Mouse (Mus musculus): ENCODE data around the gene H2-T23. TPM values are rescaled to one million over a fixed set of nuclear protein-coding genes. Genes with fewer than 3 reads are reported as not detected.
A peak's percentile ranks its signal among the peaks of the same experiment; 100 is the strongest.

Gene H2-T23
- polyA plus RNA-seq, 1 experiment from 2014 or later, result 3.9 TPM

DNA sequence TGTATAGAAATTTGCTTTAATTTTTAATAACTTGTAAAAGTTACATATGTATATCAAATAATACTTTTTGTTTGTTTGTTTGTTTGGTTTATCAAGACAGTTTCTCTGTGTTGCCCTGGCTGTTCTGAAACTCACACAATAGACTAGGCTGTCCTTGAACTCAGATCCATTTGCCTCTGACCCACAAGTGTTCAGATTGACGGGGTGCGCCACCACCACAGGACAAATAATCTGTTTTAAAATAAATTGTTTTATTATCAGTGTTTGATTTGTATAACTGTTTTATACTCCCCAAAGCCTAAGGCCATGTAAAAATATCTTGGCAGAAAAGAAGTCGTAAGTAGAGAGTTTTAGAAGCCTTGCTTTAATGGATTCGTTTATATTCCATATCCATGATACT, 5.0 kb downstream of the H2-T23 start:
- H3K4me2 ChIP-seq, result no peak overlapping the region
- no peaks in the 10 kb centered on the region for H3K36me3 ChIP-seq (ENCODE audit: insufficient read depth)
- H3K9me3 ChIP-seq (ENCODE audit: low read depth, low read length), result no peaks in the 10 kb centered on the region
- DNase-seq, result no peak
- no peak overlapping the region for H3K27ac ChIP-seq (ENCODE audit: low read depth)
- H3K27me3 ChIP-seq (ENCODE audit: insufficient read depth, low read length), result no peaks in the 10 kb centered on the region; the same call in none of the 2 replicates
- 0 out of 2 replicates have a peak, but pooled peaks cover 9% of the 10 kb centered on the region for H3K4me1 ChIP-seq (ENCODE audit: insufficient read depth)
- 77% methylated on average over 4 of the region's 4 CpGs for WGBS
- no peak overlapping the region for H3K9ac ChIP-seq
- TF ChIP-seq CTCF (IDR thresholded peaks at IDR 0.05; ENCODE audit: low read depth), result no peak
- ATAC-seq (ENCODE audit: insufficient read depth), result no peak
- H3K4me3 ChIP-seq (ENCODE audit: low read depth, low read length), result no peak overlapping the region

- no peak overlapping the region for H3K9ac ChIP-seq
- no peak for ATAC-seq (ENCODE audit: insufficient read depth)
- 0 out of 2 replicates have a peak, but pooled peaks cover 9% of the 10 kb centered on the region for H3K4me1 ChIP-seq (ENCODE audit: insufficient read depth)
- DNase-seq, result no peak
- no peak overlapping the region for H3K27ac ChIP-seq (ENCODE audit: low read depth)
- TF ChIP-seq CTCF (IDR thresholded peaks at IDR 0.05; ENCODE audit: low read depth), result no peak
- 47% methylated on average over 4 of the region's 4 CpGs for WGBS
- no peaks in the 10 kb centered on the region for H3K27me3 ChIP-seq (ENCODE audit: insufficient read depth, low read length)
- H3K4me3 ChIP-seq (ENCODE audit: low read depth, low read length), result no peak overlapping the region
- no peaks in the 10 kb centered on the region for H3K36me3 ChIP-seq (ENCODE audit: insufficient read depth)
- no peak overlapping the region for H3K4me2 ChIP-seq
- H3K9me3 ChIP-seq (ENCODE audit: low read depth, low read length), result no peaks in the 10 kb centered on the region
Measured at GRCm38 (mm10) chr17:36025901-36026300, 6.8 kb downstream of the H2-T23 start.

DNA sequence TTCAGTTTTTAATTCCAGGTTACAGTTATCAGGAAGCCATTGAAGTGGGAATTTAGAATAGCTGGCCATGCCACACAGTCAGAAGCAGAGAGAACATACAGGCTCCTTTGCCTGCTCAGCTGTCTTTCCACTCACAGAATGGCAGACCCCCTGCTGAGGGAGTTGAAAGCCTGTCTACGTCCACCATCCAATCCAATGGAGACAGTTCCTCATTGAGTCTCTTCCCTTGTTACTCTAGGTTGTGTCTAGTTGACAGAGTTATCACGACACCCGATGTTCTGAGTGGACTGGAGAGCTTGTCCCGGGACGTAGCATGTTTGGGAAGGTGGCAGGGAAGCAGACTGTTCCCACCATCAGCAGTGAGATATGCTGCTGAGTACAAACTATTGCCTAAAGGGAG, 7.5 kb downstream of the H2-T23 start:
- TF ChIP-seq CTCF (IDR thresholded peaks at IDR 0.05; ENCODE audit: low read depth), result no peak
- no peaks in the 10 kb centered on the region for H3K27me3 ChIP-seq (ENCODE audit: insufficient read depth, low read length)

DNA sequence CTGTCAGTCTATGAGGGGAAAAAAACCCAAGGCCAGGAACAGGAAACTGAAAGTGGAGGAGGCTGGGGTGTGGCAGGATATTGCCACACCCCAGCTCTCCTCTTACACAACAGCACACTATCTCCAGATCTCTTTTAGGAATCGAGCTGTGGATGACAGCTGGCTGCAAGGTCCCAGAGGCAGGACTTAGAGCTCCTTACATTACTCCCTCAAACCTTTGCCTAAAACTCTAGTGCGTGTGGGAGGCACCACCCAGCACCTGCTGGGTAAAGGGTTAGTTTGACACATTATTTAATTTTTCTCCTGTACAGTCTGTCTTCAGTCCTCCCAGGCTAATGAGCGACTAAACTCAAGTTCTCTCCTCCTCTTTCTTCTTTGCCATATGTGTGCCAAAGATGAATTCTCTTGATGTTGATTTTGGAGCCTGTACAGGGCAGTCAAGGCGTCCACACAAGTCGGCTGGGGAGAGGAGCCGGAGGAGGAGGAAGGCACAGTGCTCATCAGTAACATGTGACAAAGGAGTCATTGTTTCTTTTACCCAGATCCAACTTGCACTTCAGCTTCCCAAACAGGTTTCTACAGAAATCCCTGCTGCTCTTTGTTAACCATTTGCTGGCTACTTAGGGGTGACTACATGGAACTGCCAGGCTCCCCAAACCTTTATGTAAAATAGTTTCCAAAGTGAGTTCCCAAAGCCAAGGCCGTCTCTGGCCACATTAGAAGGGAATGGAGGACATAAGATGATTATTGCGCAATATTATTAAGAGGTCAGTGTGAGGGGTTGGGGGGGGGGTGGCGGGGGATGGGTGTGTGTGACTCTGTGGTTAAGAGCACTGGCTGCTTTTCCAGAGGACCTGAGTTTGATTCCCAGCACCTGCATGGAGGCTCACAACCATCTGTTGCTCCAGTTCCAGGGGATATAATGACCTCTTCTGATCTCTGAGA, 8.7 kb downstream of the H2-T23 start:
- H3K4me2 ChIP-seq, result no peak overlapping the region
- H3K9ac ChIP-seq, result no peak overlapping the region
- ATAC-seq (ENCODE audit: insufficient read depth) (peak; percentile 53; the same call in 1 of the 2 replicates), DNase-seq (peak; percentile 34)
- no peaks in the 10 kb centered on the region for H3K9me3 ChIP-seq (ENCODE audit: low read depth, low read length)
- 48% methylated on average over 9 of the region's 9 CpGs for WGBS
- no peak overlapping the region for H3K4me3 ChIP-seq (ENCODE audit: low read depth, low read length)
- H3K27me3 ChIP-seq (ENCODE audit: insufficient read depth, low read length), result no peaks in the 10 kb centered on the region
- TF ChIP-seq CTCF (IDR thresholded peaks at IDR 0.05; ENCODE audit: low read depth), result no peak
- no peaks in the 10 kb centered on the region for H3K36me3 ChIP-seq (ENCODE audit: insufficient read depth)
- H3K4me1 ChIP-seq (ENCODE audit: insufficient read depth), result 0 out of 2 replicates have a peak, but pooled peaks cover 12% of the 10 kb centered on the region
- peak overlapping the region; percentile 76 for H3K27ac ChIP-seq (ENCODE audit: low read depth)

More for the DNA sequence above, 7.5 kb downstream of the H2-T23 start:
- Histone ChIP-seq H3K36me3 (ENCODE audit: insufficient read depth) (no peaks in the 10 kb centered on the region), H3K9ac (no peak overlapping the region), H3K4me2 (no peak overlapping the region), H3K4me1 (ENCODE audit: insufficient read depth) (0 out of 2 replicates have a peak, but pooled peaks cover 12% of the 10 kb centered on the region), H3K4me3 (ENCODE audit: low read depth, low read length) (no peak overlapping the region), H3K27ac (ENCODE audit: low read depth) (no peak overlapping the region), H3K9me3 (ENCODE audit: low read depth, low read length) (no peaks in the 10 kb centered on the region)
- DNase-seq (no peak), ATAC-seq (ENCODE audit: insufficient read depth) (no peak)
- WGBS, result 44% methylated on average over 5 of the region's 5 CpGs

GRCm38 (mm10) chr17:36022922-36023321, 9.7 kb downstream of the H2-T23 start:
- 81% methylated on average over 6 of the region's 6 CpGs for WGBS
- Histone ChIP-seq H3K36me3 (ENCODE audit: insufficient read depth) (no peaks in the 10 kb centered on the region), H3K27me3 (ENCODE audit: insufficient read depth, low read length) (no peaks in the 10 kb centered on the region), H3K27ac (ENCODE audit: low read depth) (peak overlapping the region; percentile 18; the same call in 1 of the 2 replicates), H3K4me3 (ENCODE audit: low read depth, low read length) (no peak overlapping the region), H3K4me2 (no peak overlapping the region), H3K9me3 (ENCODE audit: low read depth, low read length) (no peaks in the 10 kb centered on the region), H3K9ac (no peak overlapping the region), H3K4me1 (ENCODE audit: insufficient read depth) (0 out of 2 replicates have a peak, but pooled peaks cover 12% of the 10 kb centered on the region)
- DNase-seq (no peak), ATAC-seq (ENCODE audit: insufficient read depth) (no peak)
- no peak for TF ChIP-seq CTCF (IDR thresholded peaks at IDR 0.05; ENCODE audit: low read depth)

DNA sequence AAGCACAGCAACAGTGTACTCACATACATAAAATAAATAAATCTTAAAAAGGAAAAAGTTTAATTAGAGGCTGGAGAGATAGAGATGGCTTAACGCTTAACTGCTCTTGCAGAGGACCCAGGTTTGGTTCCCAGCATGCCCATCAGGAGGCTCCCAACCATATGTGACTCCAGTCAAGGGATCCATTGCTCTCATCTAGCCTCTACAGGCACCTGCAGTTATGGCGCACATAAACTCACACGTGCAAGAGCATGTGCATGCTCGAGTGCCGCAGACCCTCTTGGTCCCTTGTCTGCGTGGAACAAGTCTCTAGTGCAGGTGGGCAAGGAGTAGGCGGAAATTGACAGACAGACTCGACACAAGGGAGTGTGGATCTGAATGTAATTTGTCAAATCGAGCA, 10.6 kb downstream of the H2-T23 start:
- no peak overlapping the region for H3K9ac ChIP-seq
- H3K27me3 ChIP-seq (ENCODE audit: insufficient read depth, low read length), result no peaks in the 10 kb centered on the region
- no peaks in the 10 kb centered on the region for H3K9me3 ChIP-seq (ENCODE audit: low read depth, low read length)
- TF ChIP-seq CTCF (IDR thresholded peaks at IDR 0.05; ENCODE audit: low read depth), result no peak
- ATAC-seq (ENCODE audit: insufficient read depth), result no peak
- H3K4me2 ChIP-seq, result no peak overlapping the region
- WGBS, result 93% methylated on average over 9 of the region's 9 CpGs
- no peak overlapping the region for H3K27ac ChIP-seq (ENCODE audit: low read depth)
- no peak overlapping the region for H3K4me3 ChIP-seq (ENCODE audit: low read depth, low read length)
- H3K4me1 ChIP-seq (ENCODE audit: insufficient read depth), result 0 out of 2 replicates have a peak, but pooled peaks cover 12% of the 10 kb centered on the region
- H3K36me3 ChIP-seq (ENCODE audit: insufficient read depth), result no peaks in the 10 kb centered on the region
- DNase-seq, result no peak

GRCm38 (mm10) chr17:36021309-36021708, 11.3 kb downstream of the H2-T23 start:
- Histone ChIP-seq H3K27ac (ENCODE audit: low read depth) (no peak overlapping the region), H3K4me2 (peak overlapping the region; percentile 45; the same call in 1 of the 2 replicates), H3K27me3 (ENCODE audit: insufficient read depth, low read length) (no peaks in the 10 kb centered on the region), H3K36me3 (ENCODE audit: insufficient read depth) (no peaks in the 10 kb centered on the region), H3K9ac (no peak overlapping the region), H3K4me3 (ENCODE audit: low read depth, low read length) (no peak overlapping the region), H3K9me3 (ENCODE audit: low read depth, low read length) (no peaks in the 10 kb centered on the region), H3K4me1 (ENCODE audit: insufficient read depth) (0 out of 2 replicates have a peak, but pooled peaks cover 12% of the 10 kb centered on the region)
- no peak for TF ChIP-seq CTCF (IDR thresholded peaks at IDR 0.05; ENCODE audit: low read depth)
- 93% methylated on average over 1 of the region's 1 CpGs for WGBS
- no peak for DNase-seq
- ATAC-seq (ENCODE audit: insufficient read depth), result no peak
